In the genomic region with DNA sequence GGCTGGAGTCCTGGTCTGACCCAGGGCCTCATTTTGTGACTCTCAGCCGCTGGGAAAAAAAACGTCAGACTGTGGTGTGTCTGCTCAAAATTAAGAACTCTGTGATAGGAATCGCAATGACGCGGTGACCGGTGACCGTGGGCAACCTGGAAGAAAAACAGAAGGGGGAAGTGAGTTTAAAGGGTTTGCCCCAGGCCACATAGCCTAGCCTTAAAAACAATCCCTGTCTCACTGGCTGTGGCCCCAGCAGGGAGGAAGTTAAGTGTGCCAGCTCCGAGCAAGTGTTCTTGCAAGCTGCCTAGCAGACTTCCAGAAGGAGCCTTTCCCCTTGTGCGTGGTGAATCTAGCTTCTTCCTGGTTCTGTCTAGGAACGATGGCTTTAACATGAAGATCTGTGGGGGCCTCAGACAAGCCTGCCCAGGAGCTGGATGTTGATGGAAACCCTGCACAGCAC, we compare ENCODE assay signal across 9 mouse cellular contexts. TPM values are rescaled to one million over a fixed set of nuclear protein-coding genes. Genes with fewer than 3 reads are reported as not detected.
DNase-seq lines count a peak whose midpoint lies in the region; ATAC-seq and TF ChIP-seq lines count a peak whose summit lies in the region.
"Had no signal": no experiment of that assay in that cellular context is flagged by ENCODE, and none has a peak within 500 bp of the region (broad histone marks: within the 10 kb centered on the region; RNA-seq: fewer than 3 reads in every experiment).

No protein-coding gene starts in this region.

- 0 out of 2 replicates have a peak, but pooled peaks cover 5% of the 10 kb centered on the region for H3K27me3 ChIP-seq in liver, embryonic 11.5 days (replicated peaks; ENCODE audit: control insufficient read depth, insufficient read depth, low read length)
- no peaks in the 10 kb centered on the region for H3K27me3 ChIP-seq in limb, embryonic 14.5 days (ENCODE audit: control insufficient read depth, insufficient read depth, low read length)
- H3K27me3 ChIP-seq: neural tube, embryonic 13.5 days had no signal

- peaks cover 8% of the 10 kb centered on the region; the same call in 1 of the 2 replicates for H3K4me1 ChIP-seq in liver, embryonic 11.5 days (replicated peaks; ENCODE audit: control insufficient read depth, insufficient read depth, low read length)
- H3K4me1 ChIP-seq in limb, embryonic 14.5 days (ENCODE audit: control insufficient read depth, insufficient read depth, low read length), result peaks cover 19% of the 10 kb centered on the region

- no peaks in the 10 kb centered on the region for H3K9me3 ChIP-seq in liver, embryonic 11.5 days (ENCODE audit: control insufficient read depth, low read length)
- H3K9me3 ChIP-seq in limb, embryonic 14.5 days (ENCODE audit: control insufficient read depth, low read length), result no peaks in the 10 kb centered on the region
- H3K9me3 ChIP-seq: neural tube, embryonic 13.5 days had no signal

- H3K27ac ChIP-seq in liver, embryonic 11.5 days (ENCODE audit: low read depth, low read length), result no peak overlapping the region
- H3K27ac ChIP-seq in limb, embryonic 14.5 days (replicated peaks; ENCODE audit: low read depth, low read length), result 0 out of 2 replicates have a peak overlapping the region, but pooled peaks have one; percentile 26
- H3K27ac ChIP-seq: neural tube, embryonic 13.5 days had no signal

- no peak for TF ChIP-seq POLR2A in limb, embryonic 14.5 days (IDR thresholded peaks at IDR 0.05; ENCODE audit: borderline replicate concordance, extremely low read depth, insufficient read depth, insufficient read length)

- peak; percentile 13 for DNase-seq in adrenal gland, postnatal 14 days
- DNase-seq in adrenal gland, postnatal 10 days, result no peak
- DNase-seq in liver, embryonic 11.5 days (ENCODE audit: low spot score), result no peak
- no peak for DNase-seq in liver
- peak; percentile 42 for DNase-seq in forelimb bud, embryonic 11.5 days (ENCODE audit: low read depth, low spot score)
- no peak for DNase-seq in limb, embryonic 14.5 days (ENCODE audit: low spot score)
- DNase-seq in spleen, adult 18-20 months, result peak; percentile 42 to 55

- 39% methylated on average over 10 of the region's 10 CpGs for WGBS in liver, embryonic 11.5 days
- 15% methylated on average over 10 of the region's 10 CpGs for WGBS in limb, embryonic 14.5 days

- no peak overlapping the region for H3K4me3 ChIP-seq in liver, embryonic 11.5 days (ENCODE audit: low read depth, low read length)
- no peak overlapping the region for H3K4me3 ChIP-seq in limb, embryonic 14.5 days (replicated peaks; ENCODE audit: low read length)
- H3K4me3 ChIP-seq: neural tube, embryonic 13.5 days had no signal

- ATAC-seq in liver, embryonic 11.5 days (replicated peaks; ENCODE audit: low FRiP score), result no peak
- no peak; the same call in 1 of the 2 replicates for ATAC-seq in limb, embryonic 14.5 days (ENCODE audit: low FRiP score, low read depth)
- ATAC-seq in erythroblast, adult 5-6 weeks (replicated peaks; ENCODE audit: low FRiP score, poor library complexity, severe bottlenecking), result no peak

- H3K36me3 ChIP-seq in liver, embryonic 11.5 days (ENCODE audit: control insufficient read depth, insufficient read depth, low read length), result no peaks in the 10 kb centered on the region
- H3K36me3 ChIP-seq in limb, embryonic 14.5 days (ENCODE audit: control insufficient read depth, insufficient read depth, low read length), result no peaks in the 10 kb centered on the region
- H3K36me3 ChIP-seq: neural tube, embryonic 13.5 days had no signal

- H3K4me2 ChIP-seq in liver, embryonic 11.5 days, result peak overlapping the region; percentile 14; the same call in 1 of the 2 replicates
- no peak overlapping the region for H3K4me2 ChIP-seq in limb, embryonic 14.5 days (replicated peaks; ENCODE audit: low read depth, low read length, severe bottlenecking)
- H3K4me2 ChIP-seq: neural tube, embryonic 13.5 days had no signal

- H3K9ac ChIP-seq in liver, embryonic 11.5 days (ENCODE audit: low read depth, low read length), result no peak overlapping the region
- no peak overlapping the region for H3K9ac ChIP-seq in limb, embryonic 14.5 days (ENCODE audit: low read depth, low read length, severe bottlenecking)
- H3K9ac ChIP-seq: neural tube, embryonic 13.5 days had no signal

RNA-seq across cellular contexts. Expression of a gene that starts 49.0 kb away (rescaled TPM):
- 28.8 and 29.2 TPM in 2 replicates for total RNA-seq in adrenal gland, postnatal 14 days (2021)
- 10 to 100 TPM; 27.1 to 28.7 TPM for total RNA-seq in adrenal gland, postnatal 10 days (2021)
- polyA plus RNA-seq in liver, embryonic 11.5 days (2014; fragmentation: Nextera tagmentation; extraction: Ambion mirVana), result 8.5 and 10.6 TPM in 2 replicates
- 11.8 and 11.9 TPM in 2 replicates for polyA plus RNA-seq in limb, embryonic 14.5 days (2012; rRNA removed)
- 7.5 and 11.5 TPM in 2 replicates for polyA plus RNA-seq in limb, embryonic 14.5 days (2014; fragmentation: Nextera tagmentation; extraction: Ambion mirVana)
- 5.0 and 5.8 TPM in 2 replicates for total RNA-seq in erythroblast, adult 5-6 weeks (2015; ENCODE audit: low replicate concordance)
- 6.5 and 17.1 TPM in 2 replicates for total RNA-seq in erythroblast, adult 5-6 weeks (2017; ENCODE audit: low replicate concordance)

Comparison
In these comparisons a context has a peak if more than half of its experiments do, and no peak if none do; other contexts are left out.
1. DNase-seq: peak in adrenal gland, postnatal 14 days (single experiment), forelimb bud, embryonic 11.5 days (single experiment) and spleen, adult 18-20 months (2 of 2); none in adrenal gland, postnatal 10 days (single experiment), liver, embryonic 11.5 days (single experiment), liver (single experiment) and limb, embryonic 14.5 days (single experiment).